Mouse (Mus musculus) spleen, adult 2 months (tissue): ENCODE measurements around the gene Tfg.

ENCODE experiments used
- CTCF ChIP-seq: fragments of 200-500 bp; IDR thresholded peaks from 2 replicates; pipeline ENCODE4 v1.5.1; 2011; ENCODE audit warnings: mild to moderate bottlenecking, inconsistent platforms; ENCODE audit not compliant: insufficient read depth, insufficient read length, insufficient replicate concordance; ENCODE audit errors: extremely low read depth
- POLR2A ChIP-seq: fragments of 200-500 bp; IDR thresholded peaks from 2 replicates; pipeline ENCODE4 v1.6.1; 2011; ENCODE audit warnings: low read depth, low read length, inconsistent platforms

GRCm38 (mm10) chr16:56700898-56701297 lies 16.4 kb downstream of the Tfg start:
- TF ChIP-seq CTCF (no peak), POLR2A (no peak)
